Mouse (Mus musculus): ENCODE measurements around the gene Tmem144.

DNA sequence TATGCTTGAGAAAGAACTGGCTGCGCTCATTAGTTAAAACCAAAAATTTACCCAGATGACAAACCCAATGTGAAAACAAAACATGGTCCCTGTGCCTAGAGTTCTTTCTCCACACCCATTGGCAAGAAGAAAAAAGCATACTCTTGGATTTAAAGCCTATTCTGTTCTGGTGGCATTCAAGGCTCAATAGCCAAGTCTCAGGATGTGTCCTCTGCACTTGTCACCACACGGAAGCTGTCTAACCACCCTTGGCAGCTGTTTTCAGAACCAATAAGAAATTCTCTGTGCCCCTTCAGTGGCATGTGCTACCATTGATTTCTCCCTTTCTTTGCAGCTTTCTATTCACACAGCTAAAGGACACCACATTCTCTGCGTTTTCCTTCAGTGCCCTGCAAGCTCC is 5.6 kb upstream of the Tmem144 start:
- TF ChIP-seq CTCF (IDR thresholded peaks at IDR 0.05; ENCODE audit: borderline replicate concordance, extremely low read depth, insufficient read depth, insufficient read length) (no peak), POLR2A (IDR thresholded peaks at IDR 0.05; ENCODE audit: borderline replicate concordance, extremely low read depth, insufficient read depth, insufficient read length, poor library complexity, severe bottlenecking) (no peak)

All from brain, embryonic 14.5 days (tissue).